Mouse (Mus musculus) hindbrain, embryonic 10.5 days (tissue): Measurements from ENCODE around the gene Rprd2. TPM values are rescaled to one million over a fixed set of nuclear protein-coding genes. Genes with fewer than 3 reads are reported as not detected.
A peak's percentile ranks its signal among the peaks of the same experiment; 100 is the strongest.
"Not testable (repeated sequence)": the region's sequence is repeated elsewhere in the genome, so short reads cannot be mapped to it uniquely, and the experiment has no call there.

Source experiments
- DNase-seq: peaks from one replicate; pipeline ENCODE4 v3.0.0-alpha.2; 2017; ENCODE audit warnings: low spot score
- H3K27ac ChIP-seq: fragments of 300-500 bp; sonication (generic); 2 replicates; pipeline ENCODE4 v1.5.1; 2016; ENCODE audit warnings: mild to moderate bottlenecking, moderate library complexity
- H3K27me3 ChIP-seq: fragments of 300-500 bp; sonication (generic); 2 replicates; pipeline ENCODE4 v1.6.1; 2016; ENCODE audit warnings: mild to moderate bottlenecking; ENCODE audit not compliant: poor library complexity, insufficient read depth, severe bottlenecking
- H3K36me3 ChIP-seq: fragments of 300-500 bp; sonication (generic); 2 replicates; pipeline ENCODE4 v1.6.1; 2016; ENCODE audit warnings: mild to moderate bottlenecking, moderate library complexity
- H3K4me1 ChIP-seq: fragments of 300-500 bp; sonication (generic); replicated peaks from 2 replicates; pipeline ENCODE4 v1.6.1; 2016; ENCODE audit warnings: mild to moderate bottlenecking
- H3K4me3 ChIP-seq: fragments of 300-500 bp; sonication (generic); 2 replicates; pipeline ENCODE4 v1.5.1; 2016; ENCODE audit warnings: mild to moderate bottlenecking, moderate library complexity
- H3K9me3 ChIP-seq: fragments of 300-500 bp; sonication (generic); 2 replicates; pipeline ENCODE4 v1.6.1; 2016; ENCODE audit warnings: mild to moderate bottlenecking, moderate library complexity
- WGBS: fragments of 180-500 bp; shearing (Covaris S2); methylation state at CpG from one replicate; pipeline ENCODE4 v1.1.7; 2016; 5-methylcytosine and 5-hydroxymethylcytosine counted together
- polyA plus RNA-seq: library from polyadenylated mRNA; unstranded; fragments of >200 nt; fragmentation: Nextera tagmentation; extraction: Ambion mirVana; gene quantifications from 2 replicates; pipeline ENCODE4 v1.2.1, GENCODE M21; 2016

Gene Rprd2
- polyA plus RNA-seq, 1 experiment from 2014 or later = 19.8 TPM

- H3K9me3 ChIP-seq = no peaks in the 10 kb centered on the region
- DNase-seq = no peak
- H3K27me3 ChIP-seq = no peaks in the 10 kb centered on the region
- H3K27ac ChIP-seq = no peak overlapping the region
- H3K36me3 ChIP-seq = peaks cover 72% of the 10 kb centered on the region
- peaks cover 6% of the 10 kb centered on the region for H3K4me1 ChIP-seq
- 95% methylated on average over 8 of the region's 8 CpGs for WGBS
- H3K4me3 ChIP-seq = no peak overlapping the region
Observed at GRCm38 (mm10) chr3:95851317-95851716, 32.7 kb upstream of the Rprd2 start.

- H3K27ac ChIP-seq = no peak overlapping the region
- H3K4me3 ChIP-seq = no peak overlapping the region
- H3K4me1 ChIP-seq = peaks cover 6% of the 10 kb centered on the region
- DNase-seq = no peak
- no peaks in the 10 kb centered on the region for H3K27me3 ChIP-seq
- 88% methylated on average over 4 of the region's 4 CpGs for WGBS
- peaks cover 79% of the 10 kb centered on the region for H3K36me3 ChIP-seq
- no peaks in the 10 kb centered on the region for H3K9me3 ChIP-seq
Observed at GRCm38 (mm10) chr3:95850611-95851010, 31.9 kb upstream of the Rprd2 start.

- Histone ChIP-seq H3K36me3 (peaks cover 99% of the 10 kb centered on the region), H3K27ac (no peak overlapping the region), H3K4me1 (no peaks in the 10 kb centered on the region), H3K4me3 (no peak overlapping the region), H3K27me3 (no peaks in the 10 kb centered on the region), H3K9me3 (no peaks in the 10 kb centered on the region)
- no peak for DNase-seq
- WGBS = 90% methylated on average over 3 of the region's 3 CpGs
Observed at GRCm38 (mm10) chr3:95842503-95843214, 24.0 kb upstream of the Rprd2 start.

GRCm38 (mm10) chr3:95839250-95839649 is 20.6 kb upstream of the Rprd2 start:
- 96% methylated on average over 2 of the region's 2 CpGs for WGBS
- Histone ChIP-seq H3K36me3 (peaks cover 99% of the 10 kb centered on the region), H3K4me3 (no peak overlapping the region), H3K4me1 (no peaks in the 10 kb centered on the region), H3K27ac (no peak overlapping the region), H3K9me3 (no peaks in the 10 kb centered on the region), H3K27me3 (no peaks in the 10 kb centered on the region)
- DNase-seq = no peak

GRCm38 (mm10) chr3:95829053-95829452 is 10.4 kb upstream of the Rprd2 start:
- no peaks in the 10 kb centered on the region for H3K27me3 ChIP-seq
- WGBS = 98% methylated on average over 4 of the region's 4 CpGs
- H3K4me1 ChIP-seq = no peaks in the 10 kb centered on the region
- no peak overlapping the region for H3K27ac ChIP-seq
- H3K36me3 ChIP-seq = peaks cover 70% of the 10 kb centered on the region
- no peak overlapping the region for H3K4me3 ChIP-seq
- DNase-seq = no peak
- no peaks in the 10 kb centered on the region; the same call in 1 of the 2 replicates for H3K9me3 ChIP-seq

GRCm38 (mm10) chr3:95826275-95826674 is 7.6 kb upstream of the Rprd2 start:
- DNase-seq = no peak
- Histone ChIP-seq H3K27ac (no peak overlapping the region), H3K9me3 (no peaks in the 10 kb centered on the region; the same call in 1 of the 2 replicates), H3K4me1 (no peaks in the 10 kb centered on the region), H3K27me3 (no peaks in the 10 kb centered on the region), H3K4me3 (no peak overlapping the region), H3K36me3 (peaks cover 42% of the 10 kb centered on the region)
- 85% methylated on average over 2 of the region's 2 CpGs for WGBS

- Histone ChIP-seq H3K27me3 (no peaks in the 10 kb centered on the region), H3K27ac (peak overlapping the region; percentile 98), H3K4me3 (peak overlapping the region; percentile 92), H3K36me3 (peaks cover 8% of the 10 kb centered on the region), H3K4me1 (peaks cover 28% of the 10 kb centered on the region), H3K9me3 (no peaks in the 10 kb centered on the region)
- DNase-seq = no peak
- WGBS = 49% methylated on average over 10 of the region's 10 CpGs
Observed at GRCm38 (mm10) chr3:95820046-95821010, 1.7 kb upstream of the Rprd2 start.

- peak overlapping the region; percentile 92 for H3K4me3 ChIP-seq
- peaks cover 9% of the 10 kb centered on the region for H3K36me3 ChIP-seq
- H3K9me3 ChIP-seq = no peaks in the 10 kb centered on the region
- H3K4me1 ChIP-seq = peaks cover 28% of the 10 kb centered on the region
- H3K27ac ChIP-seq = peak overlapping the region; percentile 98
- no peaks in the 10 kb centered on the region for H3K27me3 ChIP-seq
- peak; percentile 100 for DNase-seq
- WGBS = under 1% methylated on average over 49 of the region's 49 CpGs
Observed at GRCm38 (mm10) chr3:95819351-95819985, 805 bp upstream of the Rprd2 start.

- H3K4me3 ChIP-seq = peak overlapping the region; percentile 92
- peak; percentile 62 for DNase-seq
- peaks cover 28% of the 10 kb centered on the region for H3K4me1 ChIP-seq
- H3K27ac ChIP-seq = peak overlapping the region; percentile 98
- H3K27me3 ChIP-seq = no peaks in the 10 kb centered on the region
- no peaks in the 10 kb centered on the region for H3K9me3 ChIP-seq
- peaks cover 9% of the 10 kb centered on the region for H3K36me3 ChIP-seq
- under 1% methylated on average over 21 of the region's 21 CpGs for WGBS
Observed at GRCm38 (mm10) chr3:95818026-95818511, 594 bp downstream of the Rprd2 start.

- no peaks in the 10 kb centered on the region for H3K27me3 ChIP-seq
- peak overlapping the region; percentile 92 for H3K4me3 ChIP-seq
- peaks cover 18% of the 10 kb centered on the region for H3K36me3 ChIP-seq
- H3K9me3 ChIP-seq = no peaks in the 10 kb centered on the region
- H3K4me1 ChIP-seq = peaks cover 28% of the 10 kb centered on the region
- 97% methylated on average over 3 of the region's 3 CpGs for WGBS
- H3K27ac ChIP-seq = no peak overlapping the region
- DNase-seq = no peak
Observed at GRCm38 (mm10) chr3:95816681-95817080, 2.0 kb downstream of the Rprd2 start.

GRCm38 (mm10) chr3:95808384-95808783 is 10.3 kb downstream of the Rprd2 start:
- no peak for DNase-seq
- no peaks in the 10 kb centered on the region for H3K27me3 ChIP-seq
- H3K4me1 ChIP-seq = no peaks in the 10 kb centered on the region
- H3K36me3 ChIP-seq = peaks cover 45% of the 10 kb centered on the region
- H3K4me3 ChIP-seq = no peak overlapping the region
- no peak overlapping the region for H3K27ac ChIP-seq
- H3K9me3 ChIP-seq = no peaks in the 10 kb centered on the region
- WGBS = 76% methylated on average over 2 of the region's 2 CpGs

- WGBS = 85% methylated on average over 6 of the region's 6 CpGs
- H3K36me3 ChIP-seq = peaks cover 52% of the 10 kb centered on the region
- H3K27ac ChIP-seq, DNase-seq, H3K27me3 ChIP-seq, H3K4me3 ChIP-seq, H3K4me1 ChIP-seq, H3K9me3 ChIP-seq: not testable (repeated sequence)
Observed at GRCm38 (mm10) chr3:95807630-95808029, 11.0 kb downstream of the Rprd2 start.
